Mouse (Mus musculus) thymus, adult 2 months (tissue): ENCODE measurements around the gene Sycp2.

ENCODE experiments used
- CTCF ChIP-seq: fragments of 200-500 bp; IDR thresholded peaks from 2 replicates; pipeline ENCODE4 v1.5.1; 2012; ENCODE audit warnings: mild to moderate bottlenecking, control low read depth, low read length, moderate library complexity, borderline replicate concordance; ENCODE audit not compliant: control insufficient read depth, poor library complexity, insufficient read depth; ENCODE audit errors: extremely low read depth
- POLR2A ChIP-seq: fragments of 200-500 bp; IDR thresholded peaks from 2 replicates; pipeline ENCODE4 v1.6.1; 2012; ENCODE audit warnings: mild to moderate bottlenecking, low read length, control low read depth, moderate library complexity; ENCODE audit not compliant: control insufficient read depth, poor library complexity, insufficient read depth; ENCODE audit errors: extremely low read depth

DNA sequence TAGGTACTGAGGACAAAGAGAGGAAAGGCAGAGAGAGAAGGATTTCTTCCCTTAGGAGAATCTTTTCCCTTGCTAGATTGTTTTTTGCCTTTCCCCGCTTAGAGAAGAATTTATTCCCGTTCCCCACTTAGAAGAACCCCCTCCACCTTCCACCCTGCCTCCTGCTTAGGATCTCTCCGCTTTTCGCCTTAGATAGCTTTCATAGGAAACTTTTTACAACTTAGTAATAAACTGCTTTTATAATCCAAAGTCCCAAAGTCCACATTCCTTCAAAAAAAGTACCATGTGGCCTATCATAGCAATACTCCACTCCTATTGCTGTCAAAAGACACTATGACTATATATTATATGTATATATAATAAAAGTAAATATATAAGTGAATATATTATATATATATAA is 64.9 kb downstream of the Sycp2 start:
- no peak for TF ChIP-seq CTCF
- no peak for TF ChIP-seq POLR2A
